Mouse (Mus musculus) heart, adult 8-10 months (tissue): ENCODE measurements at regions not wholly inside any gene's neighbourhood (a gene's known extent, or its start where the extent isn't known, plus 50 kb on each side); places are given as distances from the start of the nearest gene placed in this dataset.
A peak's percentile ranks its signal among the peaks of the same experiment; 100 is the strongest.

Experiments
- DNase-seq: peaks from one replicate; pipeline ENCODE4 v3.0.0; 2022; ENCODE audit warnings: low spot score

DNA sequence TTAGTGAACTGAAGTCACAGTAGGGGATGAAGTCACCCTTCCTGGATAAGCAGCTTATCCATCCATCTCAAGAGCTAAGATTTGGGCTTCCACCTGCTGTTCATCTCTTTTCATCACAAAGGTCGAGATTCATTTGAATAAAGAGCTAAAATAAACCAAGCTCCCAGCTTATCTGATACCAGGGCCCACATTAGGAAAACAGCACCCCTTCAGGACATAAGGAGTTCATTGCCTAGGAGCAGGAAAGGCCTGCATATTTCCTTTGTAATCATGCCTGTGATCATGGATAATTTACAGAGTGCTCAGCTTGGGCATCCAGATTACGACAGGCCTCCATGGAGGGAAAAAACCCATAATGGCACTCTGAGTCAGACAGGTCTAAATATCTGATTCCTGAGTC lies 190.7 kb upstream of the Klhl29 start:
- DNase-seq, result no peak

DNA sequence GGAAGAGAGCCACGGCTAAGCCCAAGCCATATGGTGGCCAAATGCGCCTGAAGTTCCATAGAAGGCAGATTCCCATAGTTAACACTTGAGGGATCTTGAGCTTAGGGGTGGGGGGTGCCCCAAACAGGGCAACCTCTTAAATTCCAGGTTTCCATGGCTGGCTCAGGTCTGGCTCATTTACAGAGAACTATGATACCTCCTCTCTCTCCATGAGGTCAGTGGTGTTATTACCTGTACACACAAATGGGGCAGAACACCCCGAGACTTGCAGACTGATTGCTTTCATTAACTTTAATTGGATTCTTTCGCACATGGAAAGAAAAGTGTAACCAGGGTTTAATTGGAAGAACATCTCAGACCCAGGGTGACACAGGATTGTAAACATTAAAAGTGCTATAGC lies 177.1 kb upstream of the Klhl29 start:
- no peak for DNase-seq

DNA sequence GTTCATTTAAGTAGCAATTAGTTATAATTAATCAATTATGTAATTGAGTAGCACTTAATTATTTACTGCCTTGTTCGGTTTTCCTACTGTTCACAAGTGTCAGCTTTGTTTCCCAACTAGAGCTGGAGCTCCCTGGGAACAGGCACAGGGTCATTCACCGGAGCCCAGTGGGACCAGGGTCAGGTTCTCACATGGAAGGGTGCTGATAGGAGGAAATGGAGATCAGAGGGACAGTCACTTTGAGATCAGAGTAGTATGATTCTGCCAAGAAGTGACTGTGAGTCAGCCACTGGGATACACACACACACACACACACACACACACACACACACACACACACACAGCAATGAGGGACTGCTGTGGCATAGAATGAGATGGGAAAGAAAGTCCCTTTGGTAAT lies 176.4 kb upstream of the Klhl29 start:
- no peak for DNase-seq

DNA sequence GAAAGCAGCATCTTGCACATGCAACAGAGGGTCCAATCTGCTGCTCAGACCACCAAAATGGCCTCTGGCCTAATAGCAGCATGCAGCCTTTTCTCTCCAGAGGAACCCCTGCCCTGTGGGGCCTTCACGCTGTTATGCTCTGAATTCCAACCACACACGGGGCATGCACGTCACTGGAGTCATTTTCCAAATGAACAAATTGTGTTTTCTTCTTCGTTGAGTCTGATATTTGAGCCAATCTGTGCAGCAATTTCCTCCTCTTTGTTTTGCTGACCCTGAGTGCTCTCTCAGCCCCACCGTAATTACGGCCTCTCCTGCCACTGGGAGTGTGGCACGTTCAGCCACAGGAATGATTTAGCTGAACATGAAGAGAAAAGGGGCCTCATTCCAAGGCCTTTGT lies 174.3 kb upstream of the Klhl29 start:
- no peak for DNase-seq

DNA sequence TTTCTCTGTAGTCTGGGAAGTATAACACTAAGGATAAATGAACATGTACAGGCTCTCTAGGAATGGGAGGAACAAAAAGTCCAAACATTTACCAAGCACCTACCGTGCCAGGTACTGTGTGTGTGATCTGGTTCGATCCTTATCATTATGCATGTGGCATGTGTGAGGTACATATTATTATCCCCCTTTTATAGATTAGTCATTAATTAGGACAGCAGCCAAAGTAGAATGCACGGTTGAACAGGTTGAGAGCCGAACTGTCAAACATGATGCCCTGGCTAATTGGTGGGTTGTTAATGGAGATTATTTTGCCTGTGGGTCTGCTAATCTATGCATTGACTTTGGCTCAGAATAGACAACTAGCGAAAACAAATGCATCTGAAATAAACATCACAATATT lies 172.2 kb upstream of the Klhl29 start:
- DNase-seq, result no peak

DNA sequence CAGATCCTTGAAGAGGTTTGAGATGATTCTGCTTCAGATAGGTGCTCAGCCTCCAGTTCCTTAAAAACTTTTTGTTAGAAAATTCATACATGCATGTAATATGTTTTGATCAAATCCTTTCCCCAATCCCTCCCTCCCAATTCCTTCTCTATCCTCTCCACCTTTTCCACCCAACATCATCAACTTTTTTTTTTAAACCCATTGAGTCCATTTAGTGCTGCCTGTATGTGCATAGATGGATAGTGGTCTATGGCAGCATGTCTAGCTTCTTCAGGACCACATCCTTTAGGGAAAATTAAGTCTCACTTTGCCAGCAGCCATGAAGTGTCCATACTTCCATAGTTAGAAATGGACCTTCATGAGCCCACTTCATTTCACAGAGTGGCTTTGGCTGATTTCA lies 167.2 kb upstream of the Klhl29 start:
- no peak for DNase-seq

DNA sequence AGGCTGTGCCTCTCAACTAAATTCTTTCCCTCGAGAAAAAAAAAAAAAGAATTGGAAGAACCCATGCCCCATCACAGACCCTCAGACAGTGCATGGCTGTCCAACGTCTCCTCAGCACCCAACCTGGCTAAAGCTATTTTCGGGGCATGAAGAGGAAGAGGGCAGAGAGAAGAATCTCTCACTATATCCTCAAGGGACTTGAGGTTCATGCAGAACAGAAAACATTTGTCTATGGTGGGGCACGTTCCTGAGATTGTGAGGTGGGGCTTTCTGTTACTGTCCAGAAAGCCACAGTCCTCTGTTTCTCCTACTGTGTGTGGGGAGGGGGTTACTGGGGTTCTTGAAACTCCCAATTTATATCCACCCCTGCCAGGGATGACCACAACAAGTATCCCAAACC lies 120.8 kb upstream of the Klhl29 start:
- DNase-seq, result no peak

DNA sequence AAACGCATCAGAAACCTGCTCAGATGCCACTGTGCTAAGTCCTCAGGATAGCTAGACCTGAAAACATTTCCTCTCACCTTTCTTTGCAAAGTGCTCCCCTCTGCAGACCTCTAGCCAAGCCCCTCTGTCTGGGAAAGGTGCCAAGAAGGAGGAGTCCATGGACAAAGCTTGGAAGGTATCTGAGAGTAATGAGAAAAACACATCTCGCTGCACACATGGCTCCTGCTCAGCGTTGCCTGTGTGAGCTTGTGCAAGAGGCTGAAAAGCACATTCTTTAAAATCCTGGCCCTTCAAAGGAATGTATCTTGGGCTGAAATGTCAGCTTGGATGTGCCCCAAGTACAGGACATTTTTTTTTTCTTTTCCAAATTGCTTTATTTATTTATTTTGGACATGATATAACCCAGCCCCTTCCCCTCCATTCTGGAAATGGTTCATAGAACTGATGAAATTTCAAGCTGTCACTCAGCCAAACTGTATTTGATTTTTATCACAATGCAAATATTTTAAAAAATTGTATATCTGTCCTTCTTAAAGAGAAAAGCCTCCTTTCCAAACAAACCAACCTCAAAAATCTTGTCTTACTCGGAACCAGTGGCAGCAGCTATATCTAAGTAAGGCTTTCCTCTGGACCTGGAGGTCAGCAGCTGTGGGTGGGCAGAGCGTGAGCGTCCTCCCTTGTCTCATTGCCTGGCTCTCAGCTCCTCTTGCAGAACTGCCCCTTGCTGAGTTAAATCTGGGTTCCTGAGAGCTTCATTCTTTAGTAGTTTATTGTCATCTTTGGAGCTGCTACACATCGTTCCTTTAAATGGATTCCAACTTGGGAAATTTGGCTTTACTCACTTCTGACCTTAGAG lies 119.4 kb upstream of the Klhl29 start:
- DNase-seq, result peak; percentile 1

DNA sequence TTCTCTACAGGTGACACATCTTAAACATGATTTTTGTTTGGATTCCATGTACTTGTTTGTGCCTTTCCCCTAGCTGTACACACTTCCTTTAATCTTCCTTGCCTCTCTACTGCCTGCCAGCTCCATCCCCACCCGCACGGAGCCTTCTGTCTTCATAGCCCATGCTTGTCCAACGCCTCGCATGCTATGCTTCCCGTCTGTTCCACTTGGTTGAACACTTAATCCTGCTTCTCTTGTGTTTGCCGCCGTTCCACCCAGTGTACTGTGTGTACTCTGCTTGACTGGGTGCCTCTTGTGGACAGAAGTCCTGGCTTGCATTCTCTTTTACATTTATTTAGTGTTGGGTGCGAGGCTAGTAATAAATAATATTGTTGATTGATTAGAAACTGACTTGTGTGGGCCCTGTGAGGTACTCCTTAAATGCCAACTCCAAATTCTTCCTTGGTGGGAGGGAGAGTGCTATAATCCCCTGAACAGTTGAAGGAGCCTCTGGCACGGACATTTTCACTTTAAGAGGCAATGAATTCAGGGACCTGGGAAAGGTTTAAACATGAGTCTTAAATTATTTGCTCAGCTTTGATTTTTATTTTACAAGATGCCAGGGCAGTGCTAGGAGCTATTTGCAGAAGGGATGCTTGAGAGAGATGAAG lies 88.9 kb upstream of the Klhl29 start:
- DNase-seq, result no peak

DNA sequence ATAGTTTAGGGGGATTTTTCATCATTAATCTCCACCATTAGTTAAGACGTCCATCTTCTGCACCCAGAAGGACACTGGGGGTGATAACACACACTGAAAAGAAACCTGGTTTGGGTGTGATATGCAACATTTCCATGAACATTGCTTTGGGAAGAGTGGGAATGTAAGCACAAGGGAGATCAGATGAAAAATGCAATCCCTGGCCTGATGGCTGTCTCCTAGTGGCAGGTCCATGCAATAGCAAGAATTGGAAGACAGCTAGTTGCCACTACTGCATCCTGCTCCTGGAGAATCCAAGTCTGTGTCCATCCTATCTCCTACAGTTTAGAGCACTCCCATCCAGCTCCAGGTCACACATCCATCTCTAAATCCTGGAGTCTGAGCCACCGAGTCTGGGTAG lies 77.7 kb upstream of the Klhl29 start:
- no peak for DNase-seq

DNA sequence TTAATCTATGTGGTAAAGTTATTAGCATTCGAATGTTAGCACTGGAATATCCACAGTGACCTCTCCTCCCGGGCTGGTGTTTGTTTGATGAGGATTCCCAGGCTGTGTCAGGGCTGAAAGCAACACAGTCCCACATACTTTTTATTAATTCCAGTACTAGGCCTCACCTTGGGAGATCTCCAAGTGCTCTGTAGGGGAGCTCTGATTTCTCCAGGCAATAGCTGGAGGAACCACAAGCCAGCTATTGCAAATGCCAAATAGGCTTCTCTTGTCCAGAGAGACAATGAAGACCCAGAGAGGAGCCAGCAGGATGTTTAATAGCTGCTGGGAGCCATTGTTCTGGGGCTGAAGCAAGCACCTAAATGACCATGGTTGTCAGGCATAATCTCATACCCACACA lies 68.2 kb upstream of the Klhl29 start:
- no peak for DNase-seq

DNA sequence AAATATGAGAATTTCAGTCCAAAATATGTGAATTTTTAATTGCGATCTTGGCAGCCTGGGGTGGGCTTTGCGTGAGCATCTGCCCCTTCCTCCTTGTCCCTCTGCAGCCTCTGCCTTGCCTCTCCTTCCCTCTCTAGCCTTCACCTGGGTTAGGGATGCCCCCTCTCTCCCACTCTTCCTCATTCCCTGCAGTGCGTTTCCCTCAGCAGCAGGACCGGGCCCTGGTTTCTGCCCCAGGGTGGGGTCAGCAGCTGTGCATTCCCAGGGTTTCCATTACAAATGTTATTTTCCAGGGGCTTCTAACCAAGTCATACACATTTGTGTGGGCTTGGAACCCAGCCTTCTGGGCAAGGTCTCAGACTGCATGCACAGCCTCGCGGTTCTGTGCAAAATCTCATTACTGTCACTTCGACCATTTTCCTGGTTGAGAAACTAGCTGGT lies 67.6 kb upstream of the Klhl29 start:
- no peak for DNase-seq

DNA sequence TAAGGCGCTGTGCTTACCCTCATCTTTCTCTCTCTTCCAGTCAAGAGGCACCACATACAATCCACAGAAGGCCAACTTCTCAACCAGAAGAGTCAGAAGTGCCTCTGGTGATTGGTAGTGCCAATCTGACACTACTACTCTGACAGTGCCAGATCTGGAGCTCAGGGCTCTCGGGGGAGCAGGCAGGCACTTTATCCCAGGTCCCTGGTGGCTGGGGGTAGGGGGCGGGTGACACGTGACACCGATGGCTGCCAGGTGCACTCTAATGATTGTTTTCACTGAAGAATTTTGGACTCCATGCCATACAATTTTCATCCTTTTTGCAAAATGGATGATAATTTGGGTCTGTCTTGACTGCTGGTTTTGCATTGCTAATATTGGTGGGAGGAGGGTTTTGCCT lies 67.2 kb upstream of the Klhl29 start:
- DNase-seq, result no peak

DNA sequence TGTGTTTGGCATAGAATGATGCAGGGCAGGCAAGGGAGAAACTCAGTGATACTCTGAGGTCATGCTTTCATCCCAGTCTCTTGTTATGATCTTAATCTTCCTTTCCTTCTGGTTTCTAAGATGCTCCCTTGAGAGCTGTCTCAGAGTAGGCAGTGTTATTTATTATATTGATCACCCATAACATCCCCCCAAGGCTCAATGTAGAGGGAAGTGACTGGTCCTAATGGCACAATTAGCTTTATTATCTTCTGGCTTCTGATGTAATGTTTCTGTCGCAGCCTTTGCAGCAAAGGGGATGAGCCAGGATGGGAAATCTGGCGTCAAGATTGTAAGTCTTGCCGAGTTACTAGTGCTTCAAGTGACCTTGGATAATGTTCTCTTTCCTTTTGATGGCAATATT lies 65.0 kb upstream of the Klhl29 start:
- DNase-seq, result no peak

DNA sequence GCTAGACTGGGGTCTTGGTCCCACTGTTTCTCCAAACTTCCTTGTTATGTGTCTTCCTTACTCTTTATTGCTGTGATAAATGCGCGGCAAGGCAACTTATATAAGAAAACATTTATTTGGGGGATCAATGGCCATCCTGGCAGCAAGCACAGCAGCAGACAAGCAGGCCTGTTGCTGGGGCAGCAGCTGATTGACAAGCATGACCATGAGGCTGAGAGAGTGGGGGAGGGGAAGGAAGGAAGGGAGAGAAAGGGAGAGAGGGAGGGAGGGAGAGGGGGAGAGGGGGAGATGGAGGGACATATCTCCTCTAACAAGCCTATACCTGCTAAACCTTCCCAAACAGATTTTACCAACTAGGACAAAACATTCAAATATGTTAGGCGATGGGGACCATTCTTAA lies 60.4 kb upstream of the Klhl29 start:
- DNase-seq, result no peak

DNA sequence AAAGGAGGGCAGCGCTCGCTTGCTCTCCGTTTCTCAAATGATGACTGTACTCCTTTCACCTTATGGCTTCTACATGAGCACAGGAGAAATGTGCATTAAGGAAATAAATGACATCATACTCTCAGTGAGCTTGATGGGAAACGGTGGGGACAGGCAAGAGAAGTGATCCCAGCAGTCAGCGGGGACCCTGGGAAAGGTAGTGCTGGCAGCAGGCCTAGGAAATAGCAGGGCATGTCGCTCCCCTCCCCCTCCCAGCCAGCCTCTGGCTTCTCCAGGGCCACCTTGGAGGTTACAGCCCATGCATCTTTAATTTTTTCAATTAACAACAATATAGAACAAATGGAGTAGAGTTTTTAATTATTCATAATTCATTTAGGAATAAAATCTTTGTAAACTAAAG lies 58.6 kb upstream of the Klhl29 start:
- no peak for DNase-seq

DNA sequence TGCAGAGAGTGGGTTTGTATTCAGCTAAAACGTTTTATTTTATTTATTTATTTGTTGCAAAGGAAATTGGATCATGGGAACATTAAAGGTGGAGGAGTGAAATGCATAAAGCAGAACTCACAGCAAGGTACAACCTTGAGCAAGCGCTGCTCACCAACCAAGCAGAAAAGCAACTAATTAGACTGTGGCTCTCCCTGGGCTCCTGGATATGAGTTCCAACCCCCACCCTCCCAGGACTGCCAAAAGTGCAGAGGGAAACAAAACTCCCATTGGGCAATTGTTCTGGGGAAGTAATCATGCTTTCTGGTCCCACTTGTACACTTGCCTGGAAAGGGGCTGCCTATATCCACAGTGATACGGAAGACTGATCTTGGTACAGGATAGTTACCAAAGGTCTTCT lies 57.2 kb upstream of the Klhl29 start:
- DNase-seq, result no peak

DNA sequence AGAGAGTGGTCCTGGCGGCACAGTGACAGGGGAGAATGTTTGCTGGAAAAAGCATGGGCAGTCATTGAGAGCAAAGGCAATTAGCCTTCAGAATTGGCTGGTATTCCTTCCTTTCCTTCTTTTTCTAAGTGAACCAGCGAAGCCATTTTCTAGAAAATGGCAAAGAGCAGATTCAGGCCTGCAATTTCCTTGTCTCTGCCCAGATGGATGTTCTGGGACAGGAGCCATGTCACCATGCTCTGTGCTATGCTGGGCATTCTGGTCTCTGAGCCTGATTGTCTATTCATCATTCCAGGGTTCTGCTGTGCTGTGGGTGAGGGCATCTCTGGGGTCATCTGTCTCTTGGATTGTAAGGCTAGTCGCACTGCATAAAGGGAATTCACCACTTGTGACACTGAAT lies 53.3 kb upstream of the Klhl29 start:
- DNase-seq, result no peak
